In the genomic region with DNA sequence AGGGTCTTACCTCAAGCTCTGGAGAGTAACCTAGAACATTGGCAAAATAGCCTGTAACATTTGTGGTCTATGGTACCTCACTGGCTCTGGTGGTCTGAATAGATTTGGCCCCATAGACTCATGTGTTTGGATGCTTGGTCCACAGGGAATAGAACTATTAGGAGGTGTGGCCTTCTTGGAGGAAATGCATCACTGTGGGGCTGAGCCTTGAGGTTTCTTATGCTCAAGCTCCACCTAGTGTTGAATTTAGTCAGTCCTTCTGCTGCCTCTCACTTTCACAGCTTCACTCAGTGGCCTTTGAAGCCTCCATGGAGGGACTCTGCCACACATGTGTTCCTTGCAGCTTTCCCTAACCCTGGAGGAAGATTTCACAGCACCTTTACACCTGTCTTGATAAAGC, we compare ENCODE assay signal across 10 mouse cellular contexts.
DNase-seq lines count a peak whose midpoint lies in the region; ATAC-seq lines count a peak whose summit lies in the region.
"Had no signal": no experiment of that assay in that cellular context is flagged by ENCODE, and none has a peak within 500 bp of the region (broad histone marks: within the 10 kb centered on the region; RNA-seq: fewer than 3 reads in every experiment).

No protein-coding gene starts in this region.

- no peaks in the 10 kb centered on the region for H3K9me3 ChIP-seq in heart, embryonic 11.5 days (replicated peaks; ENCODE audit: control insufficient read depth, low read length)

- no peaks in the 10 kb centered on the region for H3K36me3 ChIP-seq in heart, embryonic 11.5 days (ENCODE audit: control insufficient read depth, insufficient read depth, low read length)

- no peak for DNase-seq in heart, adult 11 months
- peak; percentile 62 for DNase-seq in A20 (ENCODE audit: low read depth, low spot score)
- peak; percentile 1 for DNase-seq in kidney, postnatal 14 days
- DNase-seq in cerebellum, postnatal 25 days: no peak
- no peak for DNase-seq in gastrocnemius, postnatal 14 days
- DNase-seq: right cerebral cortex, postnatal 4 days had no signal

- ATAC-seq in heart, embryonic 11.5 days (replicated peaks; ENCODE audit: insufficient number of reproducible peaks, low FRiP score, low TSS enrichment): 0 out of 2 replicates have a peak, but pooled peaks have one; percentile 39
- peak; percentile 96 for ATAC-seq in common myeloid progenitor, adult 5-6 weeks (replicated peaks; ENCODE audit: low read depth, poor library complexity, severe bottlenecking)
- ATAC-seq in frontal cortex, adult (ENCODE audit: low TSS enrichment): no peak

- no peak overlapping the region for H3K9ac ChIP-seq in heart, embryonic 11.5 days (ENCODE audit: low read depth, low read length)

- intact Hi-C loops in gastrocnemius, postnatal 14 days (cut with DNase I; ENCODE audit: low total_unique reads): no loop called here

- H3K4me2 ChIP-seq in heart, embryonic 11.5 days: no peak overlapping the region

- H3K27ac ChIP-seq in heart, embryonic 11.5 days (ENCODE audit: low read depth, low read length): no peak overlapping the region

- no peak overlapping the region for H3K4me3 ChIP-seq in heart, embryonic 11.5 days (ENCODE audit: low read depth, low read length)
- H3K4me3 ChIP-seq: erythroblast, embryonic 14.5 days had no signal

- no peaks in the 10 kb centered on the region for H3K27me3 ChIP-seq in heart, embryonic 11.5 days (ENCODE audit: control insufficient read depth, insufficient read depth, low read length)

- no peaks in the 10 kb centered on the region for H3K4me1 ChIP-seq in heart, embryonic 11.5 days (ENCODE audit: control insufficient read depth, insufficient read depth, low read length)

Comparison
In these comparisons a context has a peak if more than half of its experiments do, and no peak if none do; other contexts are left out.
1. DNase-seq: peak in A20 (single experiment) and kidney, postnatal 14 days (single experiment); none in heart, adult 11 months (single experiment), cerebellum, postnatal 25 days (0 of 2) and gastrocnemius, postnatal 14 days (single experiment).